Mouse (Mus musculus): ENCODE results near the gene Gnat2. TPM values are rescaled to one million over a fixed set of nuclear protein-coding genes. Genes with fewer than 3 reads are reported as not detected.

Gnat2 gene
- polyA plus RNA-seq, 1 experiment = 0.27 TPM

- DNase-seq = no peak
- H3K4me3 ChIP-seq (ENCODE audit: control insufficient read depth, insufficient read depth, low read length) = no peak overlapping the region
- H3K36me3 ChIP-seq (ENCODE audit: control insufficient read depth, insufficient read depth, low read length) = no peaks in the 10 kb centered on the region
- WGBS = 97% methylated on average over 12 of the region's 12 CpGs
- H3K27me3 ChIP-seq (ENCODE audit: control insufficient read depth, insufficient read depth, low read length) = no peaks in the 10 kb centered on the region
- H3K4me1 ChIP-seq (replicated peaks; ENCODE audit: control insufficient read depth, insufficient read depth, low read length) = no peaks in the 10 kb centered on the region
- TF ChIP-seq POLR2A (IDR thresholded peaks at IDR 0.05; ENCODE audit: control insufficient read depth, extremely low read depth, insufficient read depth, low read length, poor library complexity) (no peak), CTCF (IDR thresholded peaks at IDR 0.05; ENCODE audit: borderline replicate concordance, control insufficient read depth, extremely low read depth, insufficient read depth, low read length, poor library complexity) (no peak)
- no peak overlapping the region for H3K27ac ChIP-seq (ENCODE audit: control insufficient read depth, insufficient read depth, low read length)
Observed at GRCm38 (mm10) chr3:108094976-108095760, 2.6 kb downstream of the Gnat2 start.

GRCm38 (mm10) chr3:108096226-108096625 lies 3.6 kb downstream of the Gnat2 start:
- no peaks in the 10 kb centered on the region for H3K4me1 ChIP-seq (replicated peaks; ENCODE audit: control insufficient read depth, insufficient read depth, low read length)
- no peak overlapping the region for H3K4me3 ChIP-seq (ENCODE audit: control insufficient read depth, insufficient read depth, low read length)
- no peaks in the 10 kb centered on the region for H3K27me3 ChIP-seq (ENCODE audit: control insufficient read depth, insufficient read depth, low read length)
- no peak for DNase-seq
- WGBS = 46% methylated on average over 8 of the region's 8 CpGs
- TF ChIP-seq CTCF (IDR thresholded peaks at IDR 0.05; ENCODE audit: borderline replicate concordance, control insufficient read depth, extremely low read depth, insufficient read depth, low read length, poor library complexity) (no peak), POLR2A (IDR thresholded peaks at IDR 0.05; ENCODE audit: control insufficient read depth, extremely low read depth, insufficient read depth, low read length, poor library complexity) (no peak)
- H3K36me3 ChIP-seq (ENCODE audit: control insufficient read depth, insufficient read depth, low read length) = no peaks in the 10 kb centered on the region
- H3K27ac ChIP-seq (ENCODE audit: control insufficient read depth, insufficient read depth, low read length) = no peak overlapping the region

GRCm38 (mm10) chr3:108096726-108097125 lies 4.1 kb downstream of the Gnat2 start:
- H3K4me3 ChIP-seq (ENCODE audit: control insufficient read depth, insufficient read depth, low read length) = no peak overlapping the region
- no peaks in the 10 kb centered on the region for H3K4me1 ChIP-seq (replicated peaks; ENCODE audit: control insufficient read depth, insufficient read depth, low read length)
- WGBS = 94% methylated on average over 10 of the region's 10 CpGs
- no peaks in the 10 kb centered on the region for H3K27me3 ChIP-seq (ENCODE audit: control insufficient read depth, insufficient read depth, low read length)
- DNase-seq = no peak
- no peak for TF ChIP-seq POLR2A (IDR thresholded peaks at IDR 0.05; ENCODE audit: control insufficient read depth, extremely low read depth, insufficient read depth, low read length, poor library complexity)
- TF ChIP-seq CTCF (IDR thresholded peaks at IDR 0.05; ENCODE audit: borderline replicate concordance, control insufficient read depth, extremely low read depth, insufficient read depth, low read length, poor library complexity) = no peak
- no peak overlapping the region for H3K27ac ChIP-seq (ENCODE audit: control insufficient read depth, insufficient read depth, low read length)
- no peaks in the 10 kb centered on the region for H3K36me3 ChIP-seq (ENCODE audit: control insufficient read depth, insufficient read depth, low read length)

- no peak for TF ChIP-seq POLR2A (IDR thresholded peaks at IDR 0.05; ENCODE audit: control insufficient read depth, extremely low read depth, insufficient read depth, low read length, poor library complexity)
- no peak for TF ChIP-seq CTCF (IDR thresholded peaks at IDR 0.05; ENCODE audit: borderline replicate concordance, control insufficient read depth, extremely low read depth, insufficient read depth, low read length, poor library complexity)
- WGBS = 95% methylated on average over 8 of the region's 8 CpGs
- no peaks in the 10 kb centered on the region for H3K27me3 ChIP-seq (ENCODE audit: control insufficient read depth, insufficient read depth, low read length)
- H3K27ac ChIP-seq (ENCODE audit: control insufficient read depth, insufficient read depth, low read length) = no peak overlapping the region
- no peak overlapping the region for H3K4me3 ChIP-seq (ENCODE audit: control insufficient read depth, insufficient read depth, low read length)
- DNase-seq = no peak
- no peaks in the 10 kb centered on the region for H3K4me1 ChIP-seq (replicated peaks; ENCODE audit: control insufficient read depth, insufficient read depth, low read length)
- H3K36me3 ChIP-seq (ENCODE audit: control insufficient read depth, insufficient read depth, low read length) = no peaks in the 10 kb centered on the region
Observed at GRCm38 (mm10) chr3:108097656-108098055, 5.1 kb downstream of the Gnat2 start.

- TF ChIP-seq POLR2A (IDR thresholded peaks at IDR 0.05; ENCODE audit: control insufficient read depth, extremely low read depth, insufficient read depth, low read length, poor library complexity) = no peak
- no peak for TF ChIP-seq CTCF (IDR thresholded peaks at IDR 0.05; ENCODE audit: borderline replicate concordance, control insufficient read depth, extremely low read depth, insufficient read depth, low read length, poor library complexity)
- DNase-seq = no peak
- Histone ChIP-seq H3K27ac (ENCODE audit: control insufficient read depth, insufficient read depth, low read length) (no peak overlapping the region), H3K4me3 (ENCODE audit: control insufficient read depth, insufficient read depth, low read length) (no peak overlapping the region), H3K27me3 (ENCODE audit: control insufficient read depth, insufficient read depth, low read length) (no peaks in the 10 kb centered on the region), H3K36me3 (ENCODE audit: control insufficient read depth, insufficient read depth, low read length) (no peaks in the 10 kb centered on the region), H3K4me1 (replicated peaks; ENCODE audit: control insufficient read depth, insufficient read depth, low read length) (no peaks in the 10 kb centered on the region)
- WGBS = 96% methylated on average over 6 of the region's 6 CpGs
Observed at GRCm38 (mm10) chr3:108098316-108098715, 5.7 kb downstream of the Gnat2 start.

GRCm38 (mm10) chr3:108101594-108101993 lies 9.0 kb downstream of the Gnat2 start:
- TF ChIP-seq POLR2A (IDR thresholded peaks at IDR 0.05; ENCODE audit: control insufficient read depth, extremely low read depth, insufficient read depth, low read length, poor library complexity) (no peak), CTCF (IDR thresholded peaks at IDR 0.05; ENCODE audit: borderline replicate concordance, control insufficient read depth, extremely low read depth, insufficient read depth, low read length, poor library complexity) (no peak)

More at GRCm38 (mm10) chr3:108101594-108101993, 9.0 kb downstream of the Gnat2 start:
- 82% methylated on average over 3 of the region's 3 CpGs for WGBS
- Histone ChIP-seq H3K36me3 (ENCODE audit: control insufficient read depth, insufficient read depth, low read length) (peaks cover 7% of the 10 kb centered on the region; the same call in 1 of the 2 replicates), H3K4me1 (replicated peaks; ENCODE audit: control insufficient read depth, insufficient read depth, low read length) (no peaks in the 10 kb centered on the region), H3K27me3 (ENCODE audit: control insufficient read depth, insufficient read depth, low read length) (no peaks in the 10 kb centered on the region), H3K4me3 (ENCODE audit: control insufficient read depth, insufficient read depth, low read length) (no peak overlapping the region), H3K27ac (ENCODE audit: control insufficient read depth, insufficient read depth, low read length) (no peak overlapping the region)
- no peak for DNase-seq
